Mouse (Mus musculus): ENCODE measurements around the gene Ksr2. TPM values are rescaled to one million over a fixed set of nuclear protein-coding genes. Genes with fewer than 3 reads are reported as not detected.

Gene Ksr2
- polyA plus RNA-seq, 1 experiment from 2014 or later = 1.4 TPM

DNA sequence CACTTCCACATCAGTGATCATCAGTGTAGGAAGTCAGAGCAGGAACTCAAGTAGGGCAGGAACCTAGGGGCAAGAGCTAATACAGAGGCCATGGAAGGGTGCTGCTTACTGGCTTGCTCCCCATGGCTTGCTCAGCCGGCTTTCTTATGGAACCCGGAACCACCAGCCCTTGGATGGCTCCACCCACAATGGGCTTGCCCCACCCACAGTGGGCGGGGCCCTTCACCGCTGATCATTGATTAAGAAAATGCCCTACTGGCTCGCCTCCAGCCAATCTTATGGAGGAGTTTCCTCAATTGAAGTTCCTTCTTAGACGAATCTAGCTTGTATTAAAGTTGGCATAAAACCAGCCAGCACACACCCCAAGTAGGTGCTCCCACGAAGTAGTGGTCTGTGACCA lies 102.1 kb downstream of the Ksr2 start:
- WGBS = 75% methylated on average over 7 of the region's 7 CpGs
- no peaks in the 10 kb centered on the region for H3K27me3 ChIP-seq (ENCODE audit: control insufficient read depth, insufficient read depth, low read length)
- H3K4me1 ChIP-seq (ENCODE audit: control insufficient read depth, insufficient read depth, low read length) = no peaks in the 10 kb centered on the region
- H3K4me2 ChIP-seq (ENCODE audit: low read depth) = no peak overlapping the region
- ATAC-seq (ENCODE audit: insufficient read depth, low FRiP score, low TSS enrichment) (no peak), DNase-seq (ENCODE audit: low spot score) (no peak)
- no peak overlapping the region for H3K4me3 ChIP-seq (ENCODE audit: low read depth, low read length)
- no peaks in the 10 kb centered on the region for H3K36me3 ChIP-seq (ENCODE audit: control insufficient read depth, insufficient read depth, low read length)
- no peaks in the 10 kb centered on the region for H3K9me3 ChIP-seq (ENCODE audit: control insufficient read depth, low read length)
- H3K27ac ChIP-seq (ENCODE audit: low read depth, low read length) = no peak overlapping the region
- H3K9ac ChIP-seq (ENCODE audit: low read length) = no peak overlapping the region

DNA sequence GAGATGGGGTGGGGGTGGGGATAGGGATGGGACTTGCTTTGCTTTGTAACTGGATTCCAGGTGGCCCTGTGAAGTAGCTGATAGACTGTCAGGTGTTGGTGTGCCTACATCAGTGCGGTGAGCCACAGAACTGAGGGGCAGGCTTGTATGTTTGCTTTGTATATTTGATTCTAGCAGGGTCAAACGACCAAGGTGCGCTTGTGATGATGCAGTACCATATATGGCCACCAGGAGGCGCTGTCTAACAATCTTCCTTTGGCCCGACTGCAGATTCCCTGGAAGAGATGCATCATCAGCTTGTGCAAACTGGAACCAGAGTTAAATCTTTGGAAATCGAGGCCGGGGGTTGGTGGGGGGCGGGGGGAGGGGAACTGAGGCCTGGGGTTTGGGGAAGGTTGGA lies 102.8 kb downstream of the Ksr2 start:
- Histone ChIP-seq H3K4me2 (ENCODE audit: low read depth) (no peak overlapping the region), H3K4me3 (ENCODE audit: low read depth, low read length) (no peak overlapping the region), H3K4me1 (ENCODE audit: control insufficient read depth, insufficient read depth, low read length) (no peaks in the 10 kb centered on the region), H3K36me3 (ENCODE audit: control insufficient read depth, insufficient read depth, low read length) (no peaks in the 10 kb centered on the region), H3K27ac (ENCODE audit: low read depth, low read length) (no peak overlapping the region), H3K27me3 (ENCODE audit: control insufficient read depth, insufficient read depth, low read length) (no peaks in the 10 kb centered on the region), H3K9ac (ENCODE audit: low read length) (no peak overlapping the region), H3K9me3 (ENCODE audit: control insufficient read depth, low read length) (no peaks in the 10 kb centered on the region)
- 3% methylated on average over 8 of the region's 8 CpGs for whole genome bisulfite sequencing
- peak; percentile 76 for DNase-seq (ENCODE audit: low spot score)
- no peak for ATAC-seq (ENCODE audit: insufficient read depth, low FRiP score, low TSS enrichment)

DNA sequence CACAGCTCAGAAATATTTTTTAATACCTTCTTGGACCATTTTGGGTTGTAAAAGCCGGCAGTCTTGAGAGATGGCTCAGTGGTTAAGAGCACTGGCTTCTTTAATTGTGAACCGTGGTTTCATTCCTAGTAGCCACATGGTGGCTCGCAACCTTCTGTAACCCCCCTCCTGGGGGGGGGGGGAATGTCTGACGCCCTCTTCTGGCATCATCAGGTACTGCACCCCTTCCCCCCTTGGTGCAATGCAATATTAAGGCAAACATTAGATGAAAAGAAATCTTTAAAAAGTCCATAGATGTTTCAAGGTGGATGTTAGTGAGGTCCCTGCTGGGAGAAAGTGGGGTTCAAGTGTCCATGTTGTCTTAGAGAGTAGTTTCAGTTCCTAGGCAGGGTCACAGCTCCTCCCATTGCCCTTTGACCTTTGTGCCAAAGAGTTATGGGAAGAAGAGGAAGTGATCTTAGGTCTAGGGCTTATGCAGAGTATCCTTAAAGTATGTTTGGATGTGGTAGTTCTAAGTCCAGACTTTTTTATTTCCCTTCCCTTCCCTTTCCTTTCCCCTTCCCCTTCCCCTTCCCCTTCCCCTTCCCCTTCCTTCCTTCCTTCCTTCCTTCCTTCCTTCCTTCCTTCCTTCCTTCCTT lies 106.2 kb downstream of the Ksr2 start:
- Histone ChIP-seq H3K36me3 (ENCODE audit: control insufficient read depth, insufficient read depth, low read length) (no peaks in the 10 kb centered on the region), H3K4me3 (ENCODE audit: low read depth, low read length) (no peak overlapping the region), H3K9ac (ENCODE audit: low read length) (no peak overlapping the region), H3K9me3 (ENCODE audit: control insufficient read depth, low read length) (no peaks in the 10 kb centered on the region), H3K27ac (ENCODE audit: low read depth, low read length) (no peak overlapping the region), H3K4me2 (ENCODE audit: low read depth) (no peak overlapping the region), H3K4me1 (ENCODE audit: control insufficient read depth, insufficient read depth, low read length) (no peaks in the 10 kb centered on the region), H3K27me3 (ENCODE audit: control insufficient read depth, insufficient read depth, low read length) (no peaks in the 10 kb centered on the region)
- WGBS = 43% methylated on average over 4 of the region's 4 CpGs
- DNase-seq (ENCODE audit: low spot score) (no peak), ATAC-seq (ENCODE audit: insufficient read depth, low FRiP score, low TSS enrichment) (no peak)

DNA sequence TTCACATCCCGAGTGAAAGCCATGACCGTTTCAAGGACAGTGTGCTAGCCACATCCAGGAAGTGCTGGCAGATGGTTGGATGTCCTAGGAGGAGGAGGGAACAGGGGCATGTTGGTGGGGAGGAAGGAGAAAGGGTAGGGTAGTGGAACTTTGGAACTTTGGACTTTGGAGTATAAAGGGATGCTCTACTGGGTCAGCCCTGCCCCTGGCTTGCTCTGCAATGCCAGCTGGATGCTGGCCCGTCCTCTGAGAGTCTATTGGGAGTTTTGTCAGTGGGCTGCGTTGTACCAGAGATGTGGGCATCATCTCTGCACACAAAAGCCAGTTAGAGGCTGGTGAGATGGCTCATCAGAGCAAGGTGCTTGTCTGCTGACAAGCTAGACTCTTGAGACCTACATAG lies 107.4 kb downstream of the Ksr2 start:
- no peak for DNase-seq (ENCODE audit: low spot score)
- WGBS = 85% methylated on average over 4 of the region's 4 CpGs
- H3K27ac ChIP-seq (ENCODE audit: low read depth, low read length) = no peak overlapping the region
- ATAC-seq (ENCODE audit: insufficient read depth, low FRiP score, low TSS enrichment) = no peak
- H3K4me2 ChIP-seq (ENCODE audit: low read depth) = no peak overlapping the region
- H3K36me3 ChIP-seq (ENCODE audit: control insufficient read depth, insufficient read depth, low read length) = no peaks in the 10 kb centered on the region
- H3K9ac ChIP-seq (ENCODE audit: low read length) = no peak overlapping the region
- H3K27me3 ChIP-seq (ENCODE audit: control insufficient read depth, insufficient read depth, low read length) = no peaks in the 10 kb centered on the region
- no peaks in the 10 kb centered on the region for H3K9me3 ChIP-seq (ENCODE audit: control insufficient read depth, low read length)
- H3K4me3 ChIP-seq (ENCODE audit: low read depth, low read length) = no peak overlapping the region
- no peaks in the 10 kb centered on the region for H3K4me1 ChIP-seq (ENCODE audit: control insufficient read depth, insufficient read depth, low read length)

DNA sequence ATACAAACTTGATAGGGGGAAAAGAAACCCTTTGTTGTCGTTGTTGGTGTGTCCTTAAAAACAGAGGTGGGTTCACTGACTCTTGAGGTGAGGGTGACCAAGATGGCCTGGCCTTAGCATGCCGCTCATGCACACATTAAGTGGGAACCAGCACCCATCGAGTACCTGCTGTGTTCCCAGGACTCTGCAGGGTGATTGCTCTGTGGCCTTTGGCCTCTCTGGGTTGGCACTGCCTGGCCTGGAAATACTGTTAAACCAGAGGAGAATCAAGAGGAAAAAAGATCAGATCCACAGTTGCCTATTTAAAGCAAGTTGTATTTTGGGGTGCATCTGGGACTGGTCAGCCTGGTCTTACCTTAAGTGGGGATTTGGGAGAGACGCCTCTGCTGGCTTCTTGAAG lies 107.9 kb downstream of the Ksr2 start:
- DNase-seq (ENCODE audit: low spot score) (no peak), ATAC-seq (ENCODE audit: insufficient read depth, low FRiP score, low TSS enrichment) (no peak)
- 90% methylated on average over 4 of the region's 4 CpGs for WGBS
- no peaks in the 10 kb centered on the region for H3K9me3 ChIP-seq (ENCODE audit: control insufficient read depth, low read length)
- no peak overlapping the region for H3K27ac ChIP-seq (ENCODE audit: low read depth, low read length)
- no peak overlapping the region for H3K4me3 ChIP-seq (ENCODE audit: low read depth, low read length)
- no peaks in the 10 kb centered on the region for H3K36me3 ChIP-seq (ENCODE audit: control insufficient read depth, insufficient read depth, low read length)
- H3K27me3 ChIP-seq (ENCODE audit: control insufficient read depth, insufficient read depth, low read length) = no peaks in the 10 kb centered on the region
- H3K9ac ChIP-seq (ENCODE audit: low read length) = no peak overlapping the region
- H3K4me2 ChIP-seq (ENCODE audit: low read depth) = no peak overlapping the region
- H3K4me1 ChIP-seq (ENCODE audit: control insufficient read depth, insufficient read depth, low read length) = no peaks in the 10 kb centered on the region

DNA sequence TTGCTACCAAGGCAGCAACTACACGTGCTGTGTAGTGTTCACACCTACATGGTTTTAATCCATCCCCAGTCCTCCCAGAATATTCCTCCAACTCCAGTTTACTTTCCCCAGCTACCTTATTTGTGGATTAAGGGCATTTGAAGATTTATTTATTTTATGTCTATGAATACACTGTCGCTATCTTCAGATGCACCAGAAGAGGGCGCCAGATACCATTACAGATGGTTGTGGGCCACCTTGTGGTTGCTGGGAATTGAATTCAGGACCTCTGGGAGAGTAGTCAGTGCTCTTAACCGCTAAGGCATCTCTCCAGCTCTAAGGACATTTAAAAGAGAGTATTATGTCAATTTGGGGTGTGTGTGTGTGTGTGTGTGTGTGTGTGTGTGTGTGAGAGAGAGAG lies 108.7 kb downstream of the Ksr2 start:
- Histone ChIP-seq H3K4me2 (ENCODE audit: low read depth) (no peak overlapping the region), H3K36me3 (ENCODE audit: control insufficient read depth, insufficient read depth, low read length) (no peaks in the 10 kb centered on the region), H3K27ac (ENCODE audit: low read depth, low read length) (no peak overlapping the region), H3K9me3 (ENCODE audit: control insufficient read depth, low read length) (no peaks in the 10 kb centered on the region), H3K4me3 (ENCODE audit: low read depth, low read length) (no peak overlapping the region), H3K4me1 (ENCODE audit: control insufficient read depth, insufficient read depth, low read length) (no peaks in the 10 kb centered on the region), H3K9ac (ENCODE audit: low read length) (no peak overlapping the region), H3K27me3 (ENCODE audit: control insufficient read depth, insufficient read depth, low read length) (no peaks in the 10 kb centered on the region)
- no peak for ATAC-seq (ENCODE audit: insufficient read depth, low FRiP score, low TSS enrichment)
- DNase-seq (ENCODE audit: low spot score) = no peak
- WGBS = 74% methylated on average over 4 of the region's 4 CpGs

DNA sequence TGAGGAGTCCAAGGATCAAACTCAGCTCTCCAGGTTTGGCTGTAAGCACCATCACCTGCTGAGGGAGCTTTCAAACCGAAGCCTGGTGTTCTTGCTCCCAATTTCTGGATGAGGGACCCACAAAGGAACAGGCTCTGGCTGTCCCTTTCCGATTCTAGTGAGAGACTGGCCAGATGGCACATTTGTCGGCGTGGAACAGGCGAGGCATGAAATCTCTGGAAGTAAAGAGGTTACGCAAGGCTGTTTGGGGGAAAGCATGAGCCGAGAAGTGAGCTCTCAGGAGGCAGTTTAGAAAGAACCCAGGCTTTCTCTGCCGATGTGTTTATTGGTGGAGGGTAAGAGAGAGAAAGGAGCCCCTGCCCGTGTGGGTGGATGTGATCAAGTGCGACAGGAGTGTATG lies 109.2 kb downstream of the Ksr2 start:
- H3K4me1 ChIP-seq (ENCODE audit: control insufficient read depth, insufficient read depth, low read length) = no peaks in the 10 kb centered on the region
- H3K9ac ChIP-seq (ENCODE audit: low read length) = no peak overlapping the region
- ATAC-seq (ENCODE audit: insufficient read depth, low FRiP score, low TSS enrichment) = no peak
- H3K9me3 ChIP-seq (ENCODE audit: control insufficient read depth, low read length) = no peaks in the 10 kb centered on the region
- H3K27me3 ChIP-seq (ENCODE audit: control insufficient read depth, insufficient read depth, low read length) = no peaks in the 10 kb centered on the region
- no peaks in the 10 kb centered on the region for H3K36me3 ChIP-seq (ENCODE audit: control insufficient read depth, insufficient read depth, low read length)
- no peak overlapping the region for H3K4me2 ChIP-seq (ENCODE audit: low read depth)
- H3K4me3 ChIP-seq (ENCODE audit: low read depth, low read length) = no peak overlapping the region
- no peak overlapping the region for H3K27ac ChIP-seq (ENCODE audit: low read depth, low read length)
- 81% methylated on average over 10 of the region's 10 CpGs for WGBS
- peak; percentile 7 for DNase-seq (ENCODE audit: low spot score)

DNA sequence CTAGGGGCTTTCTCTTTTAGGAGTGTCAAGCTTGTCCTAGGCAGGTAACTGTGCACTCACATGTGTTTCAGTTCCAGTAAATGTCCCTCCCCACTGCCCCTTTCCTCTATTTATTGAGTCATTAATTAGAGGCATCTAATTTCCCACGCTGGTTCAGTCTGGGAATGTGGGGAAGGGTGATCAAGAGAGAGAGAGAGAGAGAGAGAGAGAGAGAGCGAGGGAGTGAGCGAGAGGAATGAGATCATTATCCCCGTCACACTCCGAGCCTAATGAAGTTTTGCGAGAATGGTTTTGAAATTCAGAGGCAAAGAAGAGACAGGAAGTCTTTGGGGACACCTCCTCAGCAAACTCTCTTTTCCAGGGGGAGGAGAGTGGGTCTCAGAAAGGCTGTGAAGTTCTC lies 117.2 kb downstream of the Ksr2 start:
- ATAC-seq (ENCODE audit: insufficient read depth, low FRiP score, low TSS enrichment) (no peak), DNase-seq (ENCODE audit: low spot score) (no peak)
- WGBS = 68% methylated on average over 6 of the region's 6 CpGs
- H3K4me1 ChIP-seq (ENCODE audit: control insufficient read depth, insufficient read depth, low read length) = no peaks in the 10 kb centered on the region
- H3K9me3 ChIP-seq (ENCODE audit: control insufficient read depth, low read length) = no peaks in the 10 kb centered on the region
- no peak overlapping the region for H3K4me3 ChIP-seq (ENCODE audit: low read depth, low read length)
- H3K36me3 ChIP-seq (ENCODE audit: control insufficient read depth, insufficient read depth, low read length) = no peaks in the 10 kb centered on the region
- peaks cover 8% of the 10 kb centered on the region for H3K27me3 ChIP-seq (ENCODE audit: control insufficient read depth, insufficient read depth, low read length)
- H3K9ac ChIP-seq (ENCODE audit: low read length) = no peak overlapping the region
- no peak overlapping the region for H3K27ac ChIP-seq (ENCODE audit: low read depth, low read length)
- H3K4me2 ChIP-seq (ENCODE audit: low read depth) = no peak overlapping the region

DNA sequence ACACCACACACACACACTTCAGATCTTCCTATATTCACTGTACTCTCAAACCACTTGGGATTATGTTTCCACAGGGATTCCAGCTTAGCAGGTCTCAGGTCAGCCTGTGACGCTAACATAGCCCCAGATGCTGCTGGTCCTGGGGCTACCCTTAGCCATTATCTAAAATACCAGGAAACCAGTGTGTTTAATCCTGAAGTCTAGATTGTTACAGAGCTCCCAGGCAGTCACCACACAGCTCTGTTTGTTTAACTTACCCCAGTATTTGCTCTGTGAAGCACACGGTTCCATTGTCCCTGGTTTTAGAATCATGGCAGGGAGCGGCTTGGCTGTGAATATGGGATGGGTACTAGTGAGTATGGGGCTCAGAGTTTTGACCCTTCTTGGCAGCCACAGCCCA lies 125.4 kb downstream of the Ksr2 start:
- Histone ChIP-seq H3K4me1 (ENCODE audit: control insufficient read depth, insufficient read depth, low read length) (no peaks in the 10 kb centered on the region), H3K9me3 (ENCODE audit: control insufficient read depth, low read length) (no peaks in the 10 kb centered on the region), H3K27ac (ENCODE audit: low read depth, low read length) (no peak overlapping the region), H3K27me3 (ENCODE audit: control insufficient read depth, insufficient read depth, low read length) (peaks cover 3% of the 10 kb centered on the region), H3K4me2 (ENCODE audit: low read depth) (no peak overlapping the region), H3K36me3 (ENCODE audit: control insufficient read depth, insufficient read depth, low read length) (no peaks in the 10 kb centered on the region), H3K9ac (ENCODE audit: low read length) (no peak overlapping the region), H3K4me3 (ENCODE audit: low read depth, low read length) (no peak overlapping the region)
- WGBS = 81% methylated on average over 3 of the region's 3 CpGs
- no peak for ATAC-seq (ENCODE audit: insufficient read depth, low FRiP score, low TSS enrichment)
- DNase-seq (ENCODE audit: low spot score) = no peak
